Mouse (Mus musculus) testis, postnatal 10 days (tissue): ENCODE data around the gene Abcb6.

Experiments used
- DNase-seq: peaks from one replicate; pipeline ENCODE4 v3.0.0; 2021; ENCODE audit warnings: low spot score

Abcb6 gene

DNA sequence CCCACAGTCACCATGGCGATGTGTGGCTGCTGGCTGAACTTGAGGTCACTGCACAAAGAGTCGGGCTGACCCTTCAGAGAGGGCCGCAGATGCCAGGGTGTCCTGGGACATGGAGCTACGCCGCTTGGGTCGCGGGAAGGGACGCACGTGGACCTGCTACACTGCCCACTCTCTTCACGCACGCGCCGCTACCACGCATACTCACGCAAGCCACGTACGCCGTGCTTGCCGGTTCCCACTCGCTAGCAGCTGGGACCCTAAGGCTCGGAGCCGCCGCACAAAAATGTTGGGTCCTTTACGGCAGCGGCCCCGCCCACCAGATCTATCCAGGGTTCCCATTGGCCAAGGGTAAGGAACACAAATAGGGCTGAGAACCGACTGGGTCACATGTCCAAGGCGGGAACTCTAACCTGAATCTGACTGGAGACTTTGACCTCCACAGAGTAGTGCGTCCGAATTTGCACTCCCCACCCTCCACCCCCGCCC lies at the start of gene Abcb6:
TSS of gene Abcb6 (minus strand) at position 288 of the 486 bp plus-strand sequence.
- DNase-seq: peak; percentile 93

DNA sequence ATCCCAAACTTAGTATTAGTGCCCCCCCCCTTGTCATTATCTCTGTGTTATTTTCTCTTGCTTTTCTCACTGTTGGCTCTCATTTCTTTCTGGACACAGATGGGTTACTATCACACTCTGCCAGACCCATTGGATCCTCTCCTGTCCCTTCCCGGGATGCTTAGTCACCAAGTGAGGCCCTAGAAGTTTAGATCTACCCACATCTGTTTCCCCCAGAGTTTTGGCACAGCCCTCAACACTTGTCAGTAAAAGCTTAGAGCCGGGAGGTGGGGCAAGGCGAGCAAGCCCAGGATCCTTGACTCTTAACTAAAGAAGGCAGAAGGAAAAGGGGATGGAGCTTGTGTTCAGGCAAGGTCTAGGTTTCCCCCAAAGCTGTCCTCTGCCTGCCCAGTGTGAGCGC lies 49.0 kb upstream of the Abcb6 start:
- DNase-seq: peak; percentile 26

GRCm38 (mm10) chr1:75227653-75228052 lies 47.5 kb upstream of the Abcb6 start:
- DNase-seq: no peak

GRCm38 (mm10) chr1:75226138-75226537 lies 45.9 kb upstream of the Abcb6 start:
- peak; percentile 31 for DNase-seq

DNA sequence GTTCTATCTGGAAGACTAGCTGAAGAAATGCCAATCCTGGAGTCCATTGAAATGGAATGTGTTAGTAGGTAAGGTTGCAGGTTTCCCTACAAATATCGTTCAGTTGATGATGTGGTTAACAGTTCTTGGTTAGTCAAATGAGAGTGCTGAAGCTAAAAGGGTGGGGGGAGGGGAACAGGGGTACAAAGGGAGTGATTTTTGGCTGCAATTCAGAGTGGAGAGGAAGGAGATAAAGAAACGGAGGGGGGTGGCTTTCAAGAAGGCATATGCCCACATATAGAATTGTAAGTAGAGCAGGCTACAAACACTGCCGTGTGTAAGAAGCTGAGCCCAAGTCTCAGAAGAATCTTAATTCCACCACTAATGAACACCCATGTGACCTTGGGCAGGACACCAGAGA lies 45.3 kb upstream of the Abcb6 start:
- DNase-seq: no peak

GRCm38 (mm10) chr1:75223532-75223931 lies 43.3 kb upstream of the Abcb6 start:
- DNase-seq: no peak

GRCm38 (mm10) chr1:75222926-75223325 lies 42.7 kb upstream of the Abcb6 start:
- DNase-seq: no peak

GRCm38 (mm10) chr1:75221538-75221937 lies 41.3 kb upstream of the Abcb6 start:
- DNase-seq: no peak

GRCm38 (mm10) chr1:75219531-75219930 lies 39.3 kb upstream of the Abcb6 start, which contains the start of gene Tuba4a:
Gene Tuba4a (minus strand): TSS chr1:75219865.
- no peak for DNase-seq

DNA sequence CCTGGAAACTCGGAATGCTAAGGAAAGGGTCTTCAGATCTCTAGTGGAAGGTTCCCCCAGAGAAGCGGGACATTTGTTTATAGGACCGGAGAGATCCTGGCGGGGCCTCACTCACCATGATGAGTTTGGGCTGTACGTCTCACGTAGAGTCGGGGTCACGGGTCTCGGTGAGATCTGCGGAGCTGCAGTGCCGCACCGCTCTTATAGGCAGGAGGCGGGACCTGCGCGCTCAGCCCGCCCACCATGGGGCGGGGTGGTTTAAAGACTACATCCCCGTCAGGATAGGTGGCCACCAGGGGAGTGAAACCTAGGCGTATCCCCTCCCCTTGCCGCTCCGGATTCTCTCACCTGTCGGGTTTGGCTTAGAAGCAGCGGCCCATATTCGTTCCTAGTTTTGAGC lies 38.9 kb upstream of the Abcb6 start:
- peak; percentile 81 for DNase-seq

- no peak for DNase-seq
Measured at GRCm38 (mm10) chr1:75218227-75219001, 38.2 kb upstream of the Abcb6 start.

GRCm38 (mm10) chr1:75217893-75218226 lies 37.7 kb upstream of the Abcb6 start:
- DNase-seq: no peak

DNA sequence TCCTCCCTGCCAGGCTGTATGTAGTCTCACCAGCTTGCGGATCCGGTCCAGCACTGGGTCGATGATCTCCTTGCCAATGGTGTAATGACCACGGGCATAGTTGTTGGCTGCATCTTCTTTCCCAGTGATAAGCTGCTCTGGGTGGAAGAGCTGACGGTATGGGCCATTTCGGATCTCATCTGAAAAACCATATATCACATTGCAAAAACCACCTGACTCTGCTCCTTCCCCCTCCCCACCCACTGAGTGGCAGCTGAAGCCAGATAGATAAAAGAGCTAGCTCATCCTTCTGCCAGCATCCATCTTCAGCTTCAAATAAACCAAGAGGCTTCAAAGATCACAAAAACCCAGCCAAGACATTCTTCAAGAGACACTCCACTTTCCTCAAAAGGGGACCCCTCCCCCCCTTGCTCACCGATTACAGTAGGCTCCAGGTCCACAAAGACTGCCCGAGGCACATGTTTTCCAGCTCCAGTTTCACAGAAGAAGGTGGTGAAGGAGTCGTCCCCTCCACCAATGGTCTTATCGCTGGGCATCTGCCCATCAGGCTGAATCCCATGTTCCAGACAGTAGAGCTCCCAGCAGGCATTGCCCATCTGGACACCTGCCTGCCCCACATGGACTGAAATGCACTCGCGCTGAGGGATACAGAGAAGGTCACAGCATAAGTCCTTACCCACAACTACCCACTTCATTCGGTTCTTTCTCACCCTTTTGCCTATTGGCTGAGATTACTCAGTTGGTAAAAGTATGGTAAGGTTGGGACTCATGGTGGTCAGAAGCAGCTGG lies 36.8 kb upstream of the Abcb6 start:
- DNase-seq: no peak

- no peak for DNase-seq
Measured at GRCm38 (mm10) chr1:75215785-75216184, 35.6 kb upstream of the Abcb6 start.

DNA sequence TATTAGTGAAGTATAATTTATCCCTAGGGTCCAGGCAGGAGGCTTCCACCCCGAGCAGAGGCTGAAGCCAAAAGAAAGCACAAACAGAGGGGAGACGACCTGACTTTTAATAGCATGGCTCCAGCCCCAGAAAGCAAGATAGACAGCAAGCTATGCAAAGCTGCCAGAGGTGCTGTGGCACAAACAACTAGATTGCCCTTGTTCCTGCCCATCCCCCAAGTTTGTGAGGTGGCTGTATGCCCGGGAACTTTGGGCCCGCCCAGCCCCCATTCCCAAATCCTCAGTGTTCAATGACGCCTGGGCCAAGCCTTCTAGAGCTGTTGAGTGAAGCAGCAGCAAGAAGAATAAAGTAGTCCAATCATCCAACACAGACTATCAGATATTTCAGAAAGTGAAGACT lies 34.7 kb upstream of the Abcb6 start:
- DNase-seq: no peak

GRCm38 (mm10) chr1:75214442-75214841 lies 34.2 kb upstream of the Abcb6 start:
- no peak for DNase-seq

DNA sequence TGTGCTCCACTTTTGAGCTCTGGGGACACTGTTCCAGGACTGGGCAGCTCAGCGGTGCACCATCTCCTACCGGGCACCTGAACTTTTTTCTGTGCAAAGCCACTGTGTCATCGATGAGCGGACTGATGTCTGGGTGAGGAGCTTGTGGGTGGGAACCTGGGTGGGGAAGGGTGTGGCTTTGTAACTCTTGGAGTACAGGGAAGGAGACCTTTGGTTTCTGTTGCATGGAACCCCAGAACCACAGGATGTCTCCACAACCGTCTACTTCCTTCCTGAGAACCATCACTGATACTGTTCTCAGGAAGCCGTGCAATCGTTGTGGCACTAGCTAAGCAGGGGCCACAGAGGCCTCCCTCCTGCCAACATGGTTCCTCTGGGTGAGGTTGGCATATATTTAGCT lies 32.9 kb upstream of the Abcb6 start:
- DNase-seq: no peak

DNA sequence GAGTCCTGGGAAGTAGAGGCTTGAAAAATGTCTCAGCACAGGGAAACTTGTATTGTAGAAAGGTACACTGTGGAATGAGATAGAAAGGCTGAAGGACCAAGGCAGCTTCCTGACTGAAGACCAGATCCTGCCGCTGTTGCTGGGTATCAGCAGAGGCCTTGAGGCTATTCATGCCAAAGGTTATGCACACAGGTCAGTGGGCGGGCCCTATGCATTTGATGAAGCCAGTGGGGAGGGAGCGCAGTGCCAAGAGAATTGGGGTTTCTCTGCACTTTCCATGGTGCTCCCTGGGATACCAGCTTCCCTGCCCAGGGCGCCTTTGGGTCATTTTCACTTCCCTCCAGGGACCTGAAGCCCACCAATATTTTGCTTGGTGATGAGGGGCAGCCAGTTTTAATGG lies 32.4 kb upstream of the Abcb6 start:
- DNase-seq: no peak

DNA sequence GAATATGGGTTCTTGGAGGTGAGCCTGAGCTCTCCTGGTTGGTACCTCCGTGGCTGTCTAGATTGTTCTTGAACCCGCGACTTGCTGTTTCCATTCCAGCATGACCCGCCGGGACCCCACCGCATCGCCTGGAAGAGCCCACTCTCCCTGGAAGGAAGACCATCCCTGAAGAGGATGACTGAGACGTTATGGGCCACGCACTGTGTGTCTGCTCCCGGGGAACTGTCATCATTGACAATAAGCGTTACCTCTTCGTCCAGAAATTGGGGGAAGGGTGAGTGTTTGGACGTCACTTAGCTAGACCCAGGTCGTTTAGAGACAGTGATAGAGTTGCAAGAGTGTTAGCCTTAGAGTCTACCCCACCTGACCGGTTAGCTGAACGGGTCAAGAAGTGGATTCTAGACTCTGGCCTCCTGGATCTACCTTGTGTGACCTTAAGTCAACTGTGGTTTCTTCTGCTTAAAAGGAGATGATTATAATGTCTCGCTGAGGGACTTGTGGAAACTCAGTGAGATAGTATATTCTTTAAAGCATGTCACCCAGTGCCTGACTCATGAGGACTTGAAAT lies 31.0 kb upstream of the Abcb6 start:
- DNase-seq: no peak

GRCm38 (mm10) chr1:75210136-75211087 lies 30.2 kb upstream of the Abcb6 start, which contains the start of the genes Glb1l and Stk16:
Gene Glb1l (minus strand): TSS chr1:75210813.
Gene Stk16 (plus strand): TSS chr1:75210838.
- DNase-seq: peak; percentile 98

- peak; percentile 70 for DNase-seq
Measured at GRCm38 (mm10) chr1:75208967-75209678, 28.9 kb upstream of the Abcb6 start.
